Mouse (Mus musculus) bone marrow macrophage, adult 2 months (primary cell): ENCODE measurements around the gene Obscn. TPM values are rescaled to one million over a fixed set of nuclear protein-coding genes. Genes with fewer than 3 reads are reported as not detected.

Source experiments
- H3K27ac ChIP-seq: 2 replicates; pipeline ENCODE4 v1.5.1; 2012; ENCODE audit warnings: low read depth, low read length; ENCODE audit not compliant: insufficient read depth
- H3K4me1 ChIP-seq: 2 replicates; pipeline ENCODE4 v1.6.1; 2012; ENCODE audit warnings: low read length; ENCODE audit not compliant: control insufficient read depth, insufficient read depth
- H3K4me3 ChIP-seq: 2 replicates; pipeline ENCODE4 v1.5.1; 2012; ENCODE audit warnings: mild to moderate bottlenecking, low read length, moderate library complexity; ENCODE audit not compliant: insufficient read depth
- CTCF ChIP-seq: IDR thresholded peaks from 2 replicates; pipeline ENCODE4 v1.5.1; 2012; ENCODE audit warnings: low read depth, mild to moderate bottlenecking, low read length, moderate library complexity
- POLR2A ChIP-seq: IDR thresholded peaks from 2 replicates; pipeline ENCODE4 v1.6.1; 2012; ENCODE audit warnings: mild to moderate bottlenecking, low read depth, low read length, borderline replicate concordance
- polyA plus RNA-seq: library from polyadenylated mRNA; stranded (reverse); fragments of >200 nt; gene quantifications from 2 replicates; pipeline ENCODE4 v1.2.4, GENCODE M21; 2012; ENCODE audit not compliant: missing spikeins, insufficient read depth, insufficient read length

Obscn gene
- polyA plus RNA-seq, 1 experiment = not detected

DNA sequence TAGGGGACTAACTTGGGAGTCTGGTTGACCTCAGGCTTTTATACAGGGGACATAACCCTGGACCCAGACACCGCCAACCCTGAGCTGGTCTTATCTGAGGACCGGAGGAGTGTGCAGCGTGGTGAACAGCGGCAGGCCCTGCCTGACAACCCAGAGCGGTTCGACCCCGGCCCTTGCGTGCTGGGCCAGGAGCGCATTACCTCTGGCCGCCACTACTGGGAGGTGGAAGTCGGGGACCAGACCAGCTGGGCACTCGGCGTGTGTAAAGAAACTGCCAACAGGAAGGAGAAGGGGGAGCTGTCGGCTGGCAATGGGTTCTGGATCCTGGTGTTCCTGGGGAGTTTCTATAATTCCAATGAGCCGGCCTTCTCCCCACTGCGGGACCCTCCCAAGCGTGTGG is 146.1 kb downstream of the Obscn start:
- H3K4me3 ChIP-seq = no peak overlapping the region
- TF ChIP-seq POLR2A (no peak), CTCF (no peak)
- peaks cover 2% of the 10 kb centered on the region; the same call in 1 of the 2 replicates for H3K4me1 ChIP-seq
- H3K27ac ChIP-seq = no peak overlapping the region

DNA sequence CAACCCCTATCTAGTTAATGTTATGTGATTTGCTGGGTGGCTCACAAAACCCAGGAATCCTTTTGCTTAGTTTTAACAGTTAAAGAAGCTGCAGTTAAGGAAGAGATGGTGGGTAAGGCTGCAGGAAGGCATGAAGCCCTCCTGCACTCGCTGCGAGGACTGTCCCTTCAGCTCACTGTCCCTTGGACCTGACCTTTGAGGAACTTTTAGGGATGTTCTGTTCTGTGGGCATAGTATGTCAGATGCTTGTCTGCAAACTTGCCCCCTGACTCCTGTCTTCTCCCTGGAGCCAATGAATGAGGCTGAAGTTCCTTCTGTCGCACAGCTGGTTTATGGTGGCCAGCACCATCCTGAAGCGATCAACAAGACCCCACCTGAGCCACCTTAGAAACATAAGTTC is 147.0 kb downstream of the Obscn start:
- H3K27ac ChIP-seq = no peak overlapping the region
- no peak overlapping the region for H3K4me3 ChIP-seq
- peaks cover 2% of the 10 kb centered on the region; the same call in 1 of the 2 replicates for H3K4me1 ChIP-seq
- TF ChIP-seq CTCF (no peak), POLR2A (no peak)

DNA sequence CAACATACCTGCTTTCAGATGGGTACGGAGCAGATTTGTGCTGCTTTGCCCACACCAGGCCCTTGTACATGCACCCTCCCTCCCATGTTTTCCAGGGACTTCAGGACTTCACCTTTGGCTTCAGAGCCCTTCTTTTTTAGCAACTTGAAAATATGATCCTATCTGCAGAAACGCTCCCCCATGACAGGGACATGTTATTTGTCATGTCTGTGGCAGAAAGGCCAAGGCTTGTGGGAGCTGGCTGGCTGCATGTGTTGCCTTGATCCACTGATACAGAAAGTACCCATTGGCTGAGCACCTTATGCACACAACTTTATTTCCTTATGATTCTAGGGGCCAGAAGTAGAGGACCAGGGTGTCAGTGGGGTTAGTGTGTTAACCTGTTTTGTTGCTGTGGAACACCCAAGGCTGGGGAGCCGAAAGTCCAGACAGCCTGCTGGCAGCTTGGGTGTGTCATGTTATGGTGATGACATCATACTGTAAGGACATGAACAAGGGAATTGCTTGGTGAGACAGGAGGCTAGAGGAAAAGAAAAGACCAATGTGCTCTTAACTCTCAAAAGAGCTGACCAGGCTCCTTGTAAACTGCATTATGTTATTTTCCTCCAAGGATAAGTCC is 150.8 kb downstream of the Obscn start:
- H3K4me1 ChIP-seq = peaks cover 23% of the 10 kb centered on the region
- no peak overlapping the region for H3K27ac ChIP-seq
- TF ChIP-seq POLR2A (no peak), CTCF (no peak)
- H3K4me3 ChIP-seq = no peak overlapping the region

DNA sequence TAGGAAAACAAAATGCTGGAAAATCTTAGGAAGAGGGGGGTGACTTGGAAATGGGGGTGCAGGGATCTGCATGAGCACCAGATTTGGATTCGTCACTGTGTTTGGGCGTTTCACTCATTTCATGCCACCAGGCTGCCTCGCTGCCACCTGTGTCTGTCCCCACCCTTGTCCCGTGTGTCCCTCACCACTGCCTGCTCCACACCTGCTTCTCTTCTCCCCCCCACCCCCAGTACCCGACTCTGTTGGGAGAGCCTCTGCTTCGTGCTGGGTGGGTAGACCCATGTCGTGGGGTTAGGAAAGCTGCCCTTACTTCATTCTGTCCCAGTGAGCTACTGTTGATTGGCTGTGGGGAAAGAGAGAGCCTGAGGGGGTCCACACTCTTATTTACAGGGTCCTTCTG is 151.5 kb downstream of the Obscn start:
- H3K4me3 ChIP-seq = no peak overlapping the region
- H3K4me1 ChIP-seq = peaks cover 26% of the 10 kb centered on the region
- TF ChIP-seq POLR2A = no peak
- TF ChIP-seq CTCF = no peak
- H3K27ac ChIP-seq = no peak overlapping the region

DNA sequence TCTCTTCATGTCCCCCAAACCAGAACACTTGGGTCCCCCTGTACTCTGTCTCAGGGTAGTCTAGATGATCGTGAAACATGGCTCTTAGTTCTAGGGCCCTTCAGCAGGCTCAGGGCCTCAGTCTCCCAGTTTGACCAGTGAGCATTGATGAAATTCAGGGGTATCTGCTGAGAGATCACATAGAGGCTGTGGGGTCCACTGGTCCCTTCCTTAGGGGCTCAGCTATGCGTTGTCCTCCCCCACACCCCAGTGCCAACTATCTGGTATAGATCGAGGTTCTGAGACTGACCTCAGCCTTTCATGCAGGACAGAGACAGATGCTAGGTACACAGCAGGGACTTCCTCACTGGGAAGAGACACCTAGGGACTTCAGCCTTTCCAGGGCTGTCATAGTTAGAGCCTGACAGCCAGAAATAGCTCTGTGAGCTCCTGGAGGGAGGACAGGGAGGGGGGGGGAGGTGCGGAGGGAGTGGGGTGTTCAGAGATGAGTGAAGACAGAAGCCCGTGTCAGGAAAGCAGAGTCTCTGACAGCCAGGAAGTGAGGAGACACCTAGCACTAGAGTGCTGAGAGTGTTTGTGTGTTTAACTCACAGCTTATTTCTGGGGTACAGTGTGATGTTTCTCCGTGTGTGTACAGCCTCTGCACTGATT is 152.4 kb downstream of the Obscn start:
- Histone ChIP-seq H3K4me3 (no peak overlapping the region), H3K27ac (no peak overlapping the region), H3K4me1 (peaks cover 26% of the 10 kb centered on the region)
- no peak for TF ChIP-seq POLR2A
- TF ChIP-seq CTCF = no peak

DNA sequence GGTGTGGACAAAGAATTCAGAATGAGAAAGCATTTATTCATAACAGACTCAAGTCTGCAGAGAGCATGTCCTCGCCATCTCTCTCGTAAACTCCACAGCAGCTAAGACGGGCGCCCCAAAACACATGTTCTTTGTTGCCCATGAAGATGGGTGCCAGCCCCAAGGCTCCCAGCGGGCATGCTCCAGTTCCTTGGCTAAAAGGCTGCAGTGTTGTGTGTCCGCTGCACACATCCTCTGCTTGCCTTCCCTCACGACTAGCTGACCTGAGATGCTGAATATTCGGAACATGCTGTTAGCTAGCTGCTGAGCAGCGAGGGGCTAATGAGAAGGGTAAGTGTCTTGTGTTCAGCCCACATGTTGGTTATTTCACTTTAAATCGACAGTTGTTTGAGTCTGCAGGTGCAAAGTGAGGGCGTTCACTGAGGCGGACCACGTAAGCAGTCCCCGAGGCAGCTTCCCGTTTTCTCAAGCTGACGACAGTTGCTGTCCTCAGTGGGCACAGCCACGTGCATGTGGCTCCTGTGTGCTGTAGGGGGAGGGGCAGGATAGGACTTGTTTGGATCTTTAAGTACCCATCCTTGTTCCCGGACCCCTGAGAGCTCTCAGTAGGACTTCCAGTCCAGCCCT is 153.6 kb downstream of the Obscn start:
- Histone ChIP-seq H3K27ac (peak overlapping the region; percentile 55), H3K4me1 (peaks cover 26% of the 10 kb centered on the region), H3K4me3 (peak overlapping the region; percentile 10; the same call in 1 of the 2 replicates)
- TF ChIP-seq CTCF (no peak), POLR2A (no peak)

DNA sequence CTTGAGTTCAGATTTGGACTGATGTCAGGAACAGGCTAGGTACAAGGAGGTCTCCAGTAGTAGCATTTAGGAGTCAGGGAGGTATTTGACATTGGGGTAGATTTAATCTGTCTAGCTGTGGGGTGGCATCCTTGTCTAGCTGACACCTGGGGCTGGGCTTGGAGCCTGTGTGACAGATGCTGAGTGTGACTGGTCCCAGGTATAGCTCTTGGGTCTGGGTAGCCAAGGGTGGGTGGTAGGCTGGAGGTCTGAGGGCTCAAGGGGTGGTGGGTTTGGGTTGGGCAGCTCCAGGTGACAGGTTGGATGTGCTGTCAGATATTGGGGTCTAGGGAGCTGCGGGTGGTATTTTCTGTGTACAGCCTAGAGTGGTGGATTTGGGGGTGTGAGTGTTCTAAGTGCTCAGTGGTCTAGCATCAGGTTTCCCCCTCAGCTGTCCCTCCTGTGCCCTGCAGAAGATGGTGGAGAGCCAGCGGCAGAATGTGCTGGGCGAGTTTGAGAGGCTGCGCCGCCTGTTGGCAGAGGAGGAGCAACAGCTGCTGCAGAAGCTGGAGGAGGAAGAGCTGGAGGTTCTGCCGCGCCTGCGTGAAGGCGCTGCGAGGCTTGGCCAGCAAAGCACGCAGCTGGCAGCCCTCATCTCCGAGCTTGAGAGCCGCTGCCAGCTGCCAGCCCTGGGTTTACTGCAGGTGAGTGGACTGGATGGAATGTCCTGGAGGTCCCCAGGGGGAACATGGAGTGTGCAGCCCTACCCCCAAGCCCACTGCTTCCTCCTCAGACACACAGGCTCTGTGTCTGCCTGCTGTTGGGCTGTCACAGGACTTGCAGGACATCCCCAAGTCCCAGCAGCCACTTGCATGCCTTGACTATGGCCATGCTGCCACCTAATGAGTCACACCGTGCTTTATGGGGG is 154.4 kb downstream of the Obscn start:
- Histone ChIP-seq H3K27ac (peak overlapping the region; percentile 55), H3K4me3 (peak overlapping the region; percentile 10), H3K4me1 (peaks cover 26% of the 10 kb centered on the region)
- TF ChIP-seq POLR2A (no peak), CTCF (peak; percentile 50)

DNA sequence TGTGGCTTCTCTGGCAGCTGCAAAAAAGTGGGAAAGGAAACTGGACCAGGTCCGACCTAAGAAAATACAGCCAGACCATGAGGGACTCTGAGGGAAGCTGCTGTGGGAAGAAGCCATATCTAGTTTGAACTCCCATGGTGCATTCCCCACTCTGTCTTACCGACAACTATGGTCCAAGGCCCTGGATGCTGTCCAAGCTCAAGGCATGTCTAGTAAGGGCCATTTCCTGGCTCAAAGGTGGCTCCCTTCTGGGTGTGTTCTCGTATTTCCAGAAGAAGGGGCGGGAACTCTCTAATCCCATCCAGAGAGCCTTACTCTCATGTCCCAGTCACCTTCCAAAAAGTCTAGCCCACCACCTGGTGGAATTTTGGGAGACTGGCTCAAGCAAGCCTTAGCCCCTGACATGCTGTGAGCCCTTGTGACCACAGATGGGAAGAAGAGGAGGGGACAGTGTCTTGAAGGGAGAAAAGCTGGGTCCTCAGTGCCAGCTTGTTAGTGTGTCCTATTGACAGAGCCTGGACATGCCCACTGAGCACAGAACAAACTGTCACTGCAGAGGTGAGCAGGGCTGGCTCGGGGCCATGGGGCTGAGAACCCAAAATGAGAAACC is 155.7 kb downstream of the Obscn start:
- Histone ChIP-seq H3K4me3 (peak overlapping the region; percentile 97), H3K4me1 (peaks cover 28% of the 10 kb centered on the region), H3K27ac (0 out of 2 replicates have a peak overlapping the region, but pooled peaks have one; percentile 3)
- no peak for TF ChIP-seq POLR2A

DNA sequence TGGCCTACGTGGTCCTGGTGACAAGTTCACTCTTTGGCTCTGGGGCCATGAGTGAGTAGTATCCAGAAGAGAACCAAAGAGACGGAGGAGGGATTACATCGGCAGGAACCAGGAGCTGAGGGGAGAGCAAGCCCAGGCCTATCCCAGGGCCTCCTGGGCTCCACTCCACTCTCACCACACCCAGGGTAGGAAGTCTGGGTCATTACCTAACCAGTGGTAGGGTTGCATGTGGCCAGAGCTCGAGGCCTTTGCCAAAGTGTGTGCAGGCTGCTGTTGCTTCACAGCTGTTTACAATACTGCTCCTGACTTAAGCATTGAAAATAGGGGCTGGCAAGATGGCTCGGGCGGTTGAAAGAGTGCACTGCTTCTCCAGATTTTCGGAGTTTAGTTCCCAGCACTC is 156.5 kb downstream of the Obscn start:
- TF ChIP-seq CTCF (no peak), POLR2A (no peak)
- Histone ChIP-seq H3K4me1 (peaks cover 28% of the 10 kb centered on the region), H3K27ac (peak overlapping the region; percentile 66), H3K4me3 (peak overlapping the region; percentile 97)

DNA sequence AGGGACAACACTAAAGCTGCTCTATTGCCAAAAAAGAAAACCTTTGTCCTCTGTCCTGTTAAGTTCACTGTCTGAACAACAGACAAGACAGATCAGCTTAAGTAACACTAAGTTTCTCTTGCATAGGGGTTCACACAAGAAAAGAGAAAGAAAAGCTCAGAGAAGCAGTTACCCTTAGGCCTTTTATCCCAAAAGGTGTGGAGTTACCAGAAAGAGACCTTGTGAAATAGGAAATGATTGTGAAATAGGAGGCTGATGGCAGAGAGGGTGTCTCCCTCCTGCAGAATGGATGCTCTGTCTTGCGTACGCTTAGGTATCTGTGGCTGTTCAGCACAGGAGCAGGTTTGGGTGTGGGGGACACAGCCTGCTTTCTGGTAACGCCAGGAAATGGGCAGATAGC is 157.0 kb downstream of the Obscn start:
- Histone ChIP-seq H3K4me3 (peak overlapping the region; percentile 97), H3K27ac (peak overlapping the region; percentile 66), H3K4me1 (peaks cover 28% of the 10 kb centered on the region)
- TF ChIP-seq CTCF (no peak), POLR2A (no peak)
